7 mouse cellular contexts compared by ENCODE assay signal in the genomic region with DNA sequence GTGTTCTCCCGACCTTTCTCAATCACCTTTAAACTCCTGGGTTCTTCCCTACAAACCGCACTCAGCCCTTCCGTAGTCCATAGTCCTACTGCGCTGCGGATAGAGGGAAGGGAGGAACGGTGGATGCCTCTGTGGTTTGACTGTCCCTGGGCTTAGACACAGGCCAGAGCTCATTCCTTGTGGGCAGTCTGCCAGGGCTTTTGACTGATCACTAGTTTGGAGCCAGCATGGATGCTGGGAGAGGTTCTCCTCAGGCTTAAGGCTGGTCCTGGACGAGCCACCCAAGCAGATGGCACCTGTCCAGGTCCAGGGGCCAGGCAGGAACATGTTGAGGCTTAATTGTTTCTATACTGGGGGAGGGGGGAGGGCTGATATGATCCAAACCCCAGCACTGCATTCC.
DNase-seq lines count a peak whose midpoint lies in the region.

No protein-coding gene starts in this region.

- intact Hi-C loops in heart, postnatal 10 days (cut with DNase I) = no loop called here

- DNase-seq in kidney, postnatal 14 days = peak; percentile 52
- no peak for DNase-seq in kidney, adult 9 months
- DNase-seq in NIH3T3 (ENCODE audit: low read depth) = peak; percentile 62
- peak; percentile 83 to 84 for DNase-seq in cerebellum, adult 18-20 months
- peak; percentile 67 to 76 for DNase-seq in heart, postnatal 10 days
- DNase-seq in thymus, postnatal 4 days = no peak
- no peak for DNase-seq in layer of hippocampus, adult 9-10 months (ENCODE audit: low spot score)

Comparison
In these comparisons a context has a peak if more than half of its experiments do, and no peak if none do; other contexts are left out.
1. DNase-seq: peak in kidney, postnatal 14 days (single experiment), NIH3T3 (single experiment), cerebellum, adult 18-20 months (2 of 2) and heart, postnatal 10 days (2 of 2); none in kidney, adult 9 months (single experiment), thymus, postnatal 4 days (single experiment) and layer of hippocampus, adult 9-10 months (single experiment).